Mouse (Mus musculus): Measurements from ENCODE around the gene Lrfn1.
"Not testable (repeated sequence)": the region's sequence is repeated elsewhere in the genome, so short reads cannot be mapped to it uniquely, and the experiment has no call there.

Lrfn1 gene

DNA sequence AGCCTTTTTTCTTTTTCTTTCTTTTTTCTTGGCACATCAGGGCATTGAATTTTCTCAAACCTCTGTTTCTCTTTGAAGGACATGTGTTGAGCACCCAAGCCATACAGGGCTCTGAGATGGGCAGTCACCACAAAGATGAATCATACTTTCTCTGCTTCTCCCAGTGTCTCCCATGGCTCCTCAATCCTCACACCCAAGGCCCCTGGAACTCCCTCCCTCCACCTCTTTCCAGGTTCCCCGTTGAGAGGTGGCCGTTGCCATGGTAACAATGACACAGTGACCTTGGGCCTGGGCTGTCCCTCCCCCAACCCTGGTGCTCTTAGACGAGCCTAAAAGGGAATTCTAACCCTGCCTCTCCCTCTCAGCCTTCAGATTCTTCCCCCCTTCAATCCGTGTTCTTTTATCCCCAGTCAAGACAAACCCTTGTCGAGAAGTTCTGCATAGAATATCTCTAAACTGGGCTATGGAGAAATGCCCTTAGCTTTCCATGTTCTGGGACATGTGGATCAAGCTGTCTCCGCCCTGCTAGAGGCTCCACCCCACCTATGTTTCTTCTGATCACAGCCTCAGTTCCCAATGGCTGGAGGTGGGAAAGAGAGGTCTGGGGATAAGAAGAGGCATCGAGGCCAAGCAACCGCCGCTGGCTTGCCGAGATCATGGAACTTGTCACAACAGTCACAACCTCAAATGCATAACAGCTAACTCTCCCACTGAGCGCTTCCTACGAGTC, 4.5 kb upstream of the Lrfn1 start:
- DNase-seq (ENCODE audit: low spot score) = no peak

DNA sequence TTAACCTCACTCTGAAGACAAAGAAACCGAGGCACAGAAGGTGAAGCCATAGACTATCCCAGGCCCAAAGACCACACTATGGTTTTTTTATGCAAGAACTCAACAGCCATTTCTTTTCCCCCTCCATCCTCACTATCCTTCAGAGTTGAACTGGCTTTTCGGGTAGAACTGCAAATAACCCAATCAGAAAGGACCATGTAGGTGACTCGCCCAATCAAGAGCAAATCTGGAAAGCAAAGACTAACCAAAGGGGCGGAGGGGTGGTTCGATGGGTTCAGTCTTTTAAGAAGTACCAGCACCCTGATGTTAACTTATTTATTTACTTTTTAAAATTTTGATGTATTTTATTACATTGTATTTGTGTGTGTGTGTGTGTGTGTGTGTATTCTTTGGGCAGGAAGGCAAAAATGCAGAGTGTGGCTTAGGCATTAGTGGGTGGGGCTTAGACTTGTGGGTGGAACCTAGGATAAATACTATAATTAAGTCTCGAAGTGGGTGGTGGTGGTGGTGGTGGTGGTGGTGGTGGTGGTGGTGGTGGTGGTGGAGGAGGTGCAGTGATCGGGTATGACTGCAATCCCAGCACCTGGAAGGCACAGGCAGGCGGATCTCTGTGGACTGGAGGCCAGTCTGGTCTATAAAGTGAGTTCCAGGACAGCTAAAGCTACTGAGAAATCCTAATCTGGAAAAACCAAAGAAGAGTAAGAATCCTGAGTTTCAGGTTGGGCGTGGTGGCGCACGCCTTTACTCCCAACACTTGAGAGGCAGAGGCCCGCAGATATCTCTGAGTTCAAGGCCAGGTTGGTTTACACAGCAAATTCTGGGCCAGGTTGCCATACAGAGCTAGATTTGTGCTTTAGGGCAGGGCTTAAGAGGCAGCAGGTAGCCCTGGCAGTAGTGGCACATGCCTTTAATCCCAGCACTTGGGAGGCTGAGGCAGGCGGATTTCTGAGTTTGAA, 3.6 kb upstream of the Lrfn1 start:
- no peak for DNase-seq (ENCODE audit: low spot score)

GRCm38 (mm10) chr7:28452361-28453005, 703 bp downstream of the Lrfn1 start:
- DNase-seq (ENCODE audit: low spot score) = no peak

DNA sequence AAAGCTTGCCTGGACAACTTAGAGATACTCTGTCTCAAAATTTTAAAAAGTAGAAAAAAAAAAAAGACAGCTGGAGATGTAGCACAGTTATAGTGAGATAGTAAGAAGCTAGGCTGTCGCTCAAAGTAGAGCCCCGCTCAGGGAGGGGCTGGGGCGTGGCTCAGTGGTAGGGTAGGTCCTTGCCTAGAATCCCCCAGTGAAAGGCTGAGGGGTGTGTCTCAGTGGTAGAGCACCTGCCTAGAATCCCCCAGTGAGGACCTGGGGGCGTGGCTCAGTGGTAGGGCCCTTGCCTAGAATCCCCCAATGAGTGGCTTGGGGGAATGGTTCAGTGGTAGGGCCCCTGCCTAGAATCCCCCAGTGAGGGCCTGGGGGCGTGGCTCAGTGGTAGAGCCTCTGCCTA, 8.6 kb downstream of the Lrfn1 start:
- no peak for DNase-seq (ENCODE audit: low spot score)

- DNase-seq (ENCODE audit: low spot score) = no peak
Measured at GRCm38 (mm10) chr7:28462769-28463168, 11.0 kb downstream of the Lrfn1 start.

DNA sequence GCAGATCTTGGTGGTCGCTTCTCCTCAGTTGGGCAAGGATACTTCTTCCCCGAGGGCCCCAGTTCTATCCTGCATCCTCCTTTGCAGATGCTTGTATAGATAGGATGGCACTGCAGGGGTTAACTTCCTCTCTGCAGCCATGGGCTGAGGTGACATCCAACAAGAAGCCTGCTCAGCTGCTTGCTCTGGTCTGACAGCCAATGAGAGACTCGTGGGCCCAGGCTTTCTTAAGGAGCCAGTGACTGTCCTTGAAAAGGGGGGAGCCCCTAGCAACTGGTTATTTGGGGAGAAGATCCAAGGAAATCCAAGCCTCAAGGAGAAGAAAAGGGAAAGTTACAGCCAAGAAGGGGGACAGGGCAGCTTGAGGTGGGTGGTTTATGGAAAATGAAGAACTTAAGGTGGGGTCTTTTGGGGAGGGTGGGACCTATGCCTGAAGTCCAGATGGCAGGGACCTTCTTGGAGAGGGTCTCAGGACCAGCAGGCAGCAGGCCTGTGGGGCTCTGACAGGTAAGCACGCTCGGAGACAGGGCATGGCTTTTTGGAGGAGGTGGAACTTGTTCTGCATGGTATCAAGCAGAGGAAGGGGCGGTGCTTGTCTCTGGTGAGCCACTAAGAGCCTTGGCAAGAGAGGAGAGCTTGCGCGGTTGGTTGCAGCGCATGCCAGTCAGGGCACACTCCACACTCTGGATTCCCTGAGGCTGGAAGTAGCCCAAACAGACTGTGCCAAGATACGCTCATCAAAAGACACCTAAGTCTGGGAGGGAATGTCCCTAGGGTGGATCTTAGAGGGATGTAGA, 12.8 kb downstream of the Lrfn1 start:
- peak; percentile 69 for DNase-seq (ENCODE audit: low spot score)

- no peak for DNase-seq (ENCODE audit: low spot score)
Measured at GRCm38 (mm10) chr7:28466721-28467212, 15.0 kb downstream of the Lrfn1 start.

- peak; percentile 57 for DNase-seq (ENCODE audit: low spot score)
Measured at GRCm38 (mm10) chr7:28467213-28467751, 15.5 kb downstream of the Lrfn1 start.

- DNase-seq (ENCODE audit: low spot score) = no peak
Measured at GRCm38 (mm10) chr7:28476191-28476590, 24.4 kb downstream of the Lrfn1 start.

- DNase-seq (ENCODE audit: low spot score) = no peak
Measured at GRCm38 (mm10) chr7:28477363-28477762, 25.6 kb downstream of the Lrfn1 start.

GRCm38 (mm10) chr7:28478854-28479253, 27.1 kb downstream of the Lrfn1 start:
- DNase-seq (ENCODE audit: low spot score) = no peak

- DNase-seq (ENCODE audit: low spot score) = no peak
Measured at GRCm38 (mm10) chr7:28482854-28483253, 31.1 kb downstream of the Lrfn1 start.

DNA sequence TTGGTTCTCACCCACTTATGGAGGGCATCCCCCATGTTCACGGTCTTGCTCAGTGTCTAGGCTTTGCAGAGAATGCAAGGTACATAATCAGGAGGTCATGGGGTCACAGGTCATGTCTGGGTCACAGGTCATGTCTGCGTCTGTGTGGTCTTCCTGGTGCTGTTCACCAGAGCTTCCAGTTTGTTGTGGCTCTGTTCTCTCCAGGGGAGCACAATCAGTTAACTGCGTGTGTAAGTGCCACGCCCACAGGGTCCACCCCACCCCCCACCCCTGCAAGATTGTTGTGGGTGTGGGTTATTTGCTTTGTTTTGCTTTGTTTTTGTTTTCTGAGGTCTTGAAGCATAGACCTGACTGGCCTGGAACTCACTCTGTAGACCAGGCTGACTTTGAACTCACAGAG, 32.4 kb downstream of the Lrfn1 start:
- no peak for DNase-seq (ENCODE audit: low spot score)

GRCm38 (mm10) chr7:28488030-28488491, 36.3 kb downstream of the Lrfn1 start:
- peak; percentile 55 for DNase-seq (ENCODE audit: low spot score)

DNA sequence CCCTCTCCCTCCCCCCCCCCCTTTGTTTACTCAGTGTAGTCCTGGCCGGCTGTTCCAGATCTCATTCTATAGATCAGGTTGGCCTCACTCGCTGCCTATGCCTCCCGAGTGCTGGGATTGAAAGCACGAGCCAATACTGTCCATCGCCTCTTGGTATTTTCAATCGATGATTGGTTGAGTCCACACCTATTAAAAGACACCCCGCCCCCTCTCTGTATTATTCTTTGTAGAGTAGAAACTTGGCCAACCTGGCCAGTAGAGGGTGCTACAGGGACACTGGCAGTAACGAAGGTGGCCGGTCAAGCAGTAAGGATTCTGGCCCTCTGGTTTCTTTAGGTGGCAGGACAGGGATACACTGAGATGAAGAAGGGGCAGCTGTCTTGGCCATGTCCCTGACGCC, 38.6 kb downstream of the Lrfn1 start:
- peak; percentile 80 for DNase-seq (ENCODE audit: low spot score)

GRCm38 (mm10) chr7:28490903-28491302, 39.1 kb downstream of the Lrfn1 start:
- DNase-seq (ENCODE audit: low spot score) = no peak

GRCm38 (mm10) chr7:28492310-28492709, 40.5 kb downstream of the Lrfn1 start:
- DNase-seq (ENCODE audit: low spot score) = no peak

DNA sequence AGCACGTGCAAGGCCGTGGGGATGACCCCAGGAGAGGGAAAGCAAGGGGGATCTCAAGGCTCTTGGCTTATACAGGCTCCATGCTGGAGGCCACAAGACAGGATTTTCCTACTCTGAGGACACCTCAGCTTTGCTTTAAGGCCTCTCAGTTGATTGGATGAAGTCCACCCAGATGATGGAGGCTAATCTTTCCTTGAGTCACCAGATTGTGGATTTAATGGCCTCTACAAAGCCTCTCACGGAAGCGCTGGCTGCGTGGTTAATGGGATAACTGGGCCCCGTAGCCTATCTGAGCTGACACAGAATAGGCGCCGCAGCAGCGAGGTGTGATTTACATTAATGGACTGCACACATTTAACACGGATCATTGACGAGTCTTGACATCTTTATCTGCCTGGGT, 43.6 kb downstream of the Lrfn1 start:
- DNase-seq (ENCODE audit: low spot score) = no peak

- DNase-seq (ENCODE audit: low spot score) = no peak
Measured at GRCm38 (mm10) chr7:28505585-28505984, 53.8 kb downstream of the Lrfn1 start.

DNA sequence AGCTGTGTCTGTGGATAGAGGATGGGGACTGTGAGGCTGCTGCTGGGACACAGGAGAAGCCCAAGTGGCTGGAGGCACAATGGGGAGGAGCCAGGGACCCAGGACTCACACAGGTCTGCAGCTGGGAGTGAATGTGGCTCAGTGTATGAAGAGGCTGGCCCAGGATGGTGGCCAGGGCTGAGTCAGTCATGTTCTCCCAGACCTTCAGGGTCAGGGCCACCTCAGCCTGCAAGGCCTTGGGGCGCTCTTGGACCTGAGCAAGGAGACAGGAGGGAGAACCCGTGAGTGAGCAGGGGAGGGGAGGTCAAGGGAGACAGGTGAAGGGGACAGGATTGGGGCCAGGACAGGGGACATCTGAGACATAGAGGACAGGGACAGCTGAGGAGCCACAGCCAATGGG, 57.3 kb downstream of the Lrfn1 start:
- DNase-seq (ENCODE audit: low spot score) = not testable (repeated sequence)

DNA sequence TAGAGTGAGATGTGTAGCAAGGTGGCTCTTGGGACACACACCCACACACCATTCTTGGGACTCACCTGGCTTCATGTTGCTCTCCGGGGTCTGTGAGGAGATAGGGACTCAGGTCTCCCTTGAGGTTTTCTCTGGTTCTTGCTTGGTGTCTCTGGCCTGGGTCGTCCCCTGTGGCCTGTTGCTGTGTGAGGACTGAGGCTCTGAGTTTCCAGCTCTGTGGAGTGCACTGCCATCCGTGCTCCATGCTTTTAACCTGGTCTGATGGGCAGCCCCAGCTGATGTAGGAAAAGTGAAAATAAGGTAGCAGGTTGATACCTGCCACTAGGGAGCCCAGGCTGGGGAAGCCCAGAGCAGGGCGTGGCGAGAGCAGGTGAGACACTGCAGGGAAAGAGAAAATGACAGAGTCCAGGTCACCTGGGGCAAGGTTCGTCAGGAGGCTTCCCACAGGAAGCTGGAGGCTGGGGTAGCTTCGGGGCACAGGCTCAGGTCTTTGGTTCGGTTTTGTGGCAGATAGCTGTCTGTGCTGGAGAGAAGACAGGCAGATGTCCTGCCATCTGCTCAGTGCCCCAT, 58.7 kb downstream of the Lrfn1 start, which contains the start of gene Ifnl2:
Ifnl2 (minus strand) TSS at position 51 of the 570 bp plus-strand sequence.
- not testable (repeated sequence) for DNase-seq (ENCODE audit: low spot score)

Data from lung, postnatal 25 days (tissue).